Mouse (Mus musculus): ENCODE data around the gene Zfp865.
"Not testable (repeated sequence)": the region's sequence is repeated elsewhere in the genome, so short reads cannot be mapped to it uniquely, and the experiment has no call there.

Gene Zfp865

DNA sequence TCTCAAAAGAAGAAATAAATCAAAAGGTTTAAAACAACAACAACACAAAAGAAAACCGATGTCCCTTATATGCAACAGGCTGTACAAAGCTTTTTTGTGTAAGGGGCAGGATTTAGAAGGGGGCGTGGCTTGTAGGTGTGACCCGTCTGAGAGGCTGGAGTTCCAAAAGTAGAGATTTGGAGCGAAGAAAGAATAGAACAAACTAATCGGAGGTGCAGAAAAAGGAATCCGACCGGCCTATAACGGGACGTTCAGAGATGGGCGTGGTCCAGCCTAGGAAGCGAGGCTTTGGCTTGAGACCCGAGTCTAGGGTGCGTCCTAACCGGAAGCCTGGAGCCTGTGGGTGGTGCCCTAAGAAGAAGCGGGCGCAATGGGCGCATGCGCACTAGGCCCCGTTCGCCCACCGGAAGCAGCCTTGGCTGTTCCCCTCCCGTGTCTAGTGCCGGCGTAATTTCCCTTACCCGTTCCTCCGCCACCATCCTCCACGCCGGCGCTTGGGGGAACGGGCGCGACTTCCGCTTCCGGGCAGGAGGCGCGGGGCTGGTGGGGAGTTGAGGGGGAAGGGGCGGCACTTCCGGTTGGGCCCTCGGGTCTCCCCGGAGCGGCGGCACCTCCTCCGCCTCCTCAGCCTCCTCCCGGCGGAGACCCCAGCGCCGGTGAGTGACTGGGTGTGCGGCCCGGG lies at the start of gene Zfp865, which contains the start of gene Ccdc106:
Zfp865 (plus strand) TSS at position 377 of the 682 bp plus-strand sequence.
Ccdc106 (plus strand) TSS at position 554 of the 682 bp plus-strand sequence.
- DNase-seq (ENCODE audit: low read depth) = peak; percentile 96

DNA sequence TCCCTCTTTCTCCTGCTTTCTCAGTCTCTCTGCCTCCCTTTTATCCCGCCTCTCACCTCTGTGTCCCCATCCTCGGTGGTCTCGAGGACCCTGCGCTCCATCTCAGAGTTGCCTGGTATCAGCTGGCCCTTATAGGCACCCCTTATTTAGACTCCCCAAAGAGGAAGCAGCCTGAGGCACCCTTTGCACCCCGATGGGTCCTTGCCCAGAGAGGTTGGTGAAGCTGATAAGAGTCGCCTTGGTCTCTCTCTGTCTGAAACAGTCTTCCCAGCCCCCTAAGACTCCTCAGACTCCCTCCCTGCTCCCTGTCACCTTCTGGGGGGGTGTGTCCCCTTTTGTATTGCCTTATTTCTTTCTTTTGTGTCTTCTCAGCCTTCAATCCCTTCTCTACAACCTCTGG lies 49.1 kb upstream of the Zfp865 start, which contains the start of gene Sbk3:
Sbk3 (minus strand) TSS at position 101 of the 400 bp plus-strand sequence.
- DNase-seq (ENCODE audit: low read depth) = no peak

DNA sequence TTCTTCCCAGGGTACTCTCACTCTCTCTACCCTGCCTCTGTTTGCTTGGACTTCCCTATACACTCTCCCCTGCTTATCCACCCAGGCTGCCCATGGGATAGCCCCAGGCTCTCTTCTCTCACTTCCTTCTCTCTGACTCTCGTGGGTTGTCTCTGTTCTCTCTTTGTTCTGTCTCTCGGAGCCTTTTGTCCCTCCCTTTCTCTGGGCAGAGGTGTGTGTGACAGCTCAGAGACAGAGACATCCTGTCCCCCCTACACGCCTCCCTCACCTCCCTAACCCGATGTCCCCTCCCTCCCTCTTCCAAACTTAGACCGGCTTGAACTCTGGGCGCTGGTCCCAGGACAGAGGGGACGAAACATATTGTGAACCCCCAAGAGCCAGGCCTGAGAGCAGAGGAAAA lies 48.5 kb upstream of the Zfp865 start:
- no peak for DNase-seq (ENCODE audit: low read depth)

DNA sequence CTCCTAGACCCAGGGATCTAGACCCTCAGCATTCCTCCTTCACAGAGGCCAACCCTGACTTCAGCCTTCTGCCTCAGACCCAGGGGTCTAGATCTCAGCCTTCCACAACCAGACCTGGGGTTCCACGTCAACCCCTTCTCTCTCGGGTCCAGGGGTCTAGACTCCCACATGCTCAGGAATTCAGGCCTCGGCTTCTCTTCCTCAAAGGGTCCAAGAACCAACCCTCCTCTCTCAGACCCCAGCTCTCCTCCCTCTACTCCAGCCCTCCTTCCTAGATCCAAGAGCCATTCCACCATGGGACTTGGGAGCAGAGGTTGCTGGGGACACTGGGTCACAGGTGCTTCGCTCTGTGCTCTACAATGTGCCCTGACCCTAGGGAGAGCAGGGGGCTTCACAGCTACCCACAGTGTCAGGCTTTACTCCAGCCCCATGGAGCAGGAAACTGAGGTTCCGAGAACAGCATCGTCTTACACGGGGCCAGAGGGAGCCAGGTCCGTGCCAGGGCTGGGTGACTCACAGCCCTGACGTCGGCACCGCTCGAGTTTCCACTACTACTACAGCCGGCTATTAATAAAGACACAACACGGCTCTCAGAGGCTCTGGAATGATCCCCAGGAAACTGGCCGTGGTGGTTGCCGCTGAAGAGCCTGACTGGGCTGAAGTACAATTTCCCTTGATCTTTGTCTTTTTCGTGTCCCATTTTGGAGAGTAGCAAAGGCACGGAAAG lies 47.7 kb upstream of the Zfp865 start:
- DNase-seq (ENCODE audit: low read depth) = peak; percentile 89

DNA sequence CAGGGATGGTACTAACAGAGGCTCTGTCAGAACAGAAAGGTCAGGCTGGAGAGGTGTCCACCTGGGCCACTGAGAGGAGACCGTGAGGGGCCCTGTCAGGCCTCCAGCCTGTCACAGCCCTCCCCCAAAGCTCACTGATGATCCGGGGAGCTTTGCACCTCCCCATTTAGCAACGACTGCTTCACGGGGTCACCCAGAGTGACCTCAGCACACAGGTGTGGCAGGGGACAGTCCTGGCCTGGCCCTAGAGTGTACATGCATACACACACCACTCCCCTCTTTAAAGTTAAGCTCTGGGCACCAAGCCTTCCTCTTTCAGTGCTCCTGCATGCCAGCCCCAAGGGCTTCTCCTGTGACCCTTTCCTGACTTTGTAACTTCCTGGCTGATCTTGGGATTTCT lies 44.7 kb upstream of the Zfp865 start:
- no peak for DNase-seq (ENCODE audit: low read depth)

DNA sequence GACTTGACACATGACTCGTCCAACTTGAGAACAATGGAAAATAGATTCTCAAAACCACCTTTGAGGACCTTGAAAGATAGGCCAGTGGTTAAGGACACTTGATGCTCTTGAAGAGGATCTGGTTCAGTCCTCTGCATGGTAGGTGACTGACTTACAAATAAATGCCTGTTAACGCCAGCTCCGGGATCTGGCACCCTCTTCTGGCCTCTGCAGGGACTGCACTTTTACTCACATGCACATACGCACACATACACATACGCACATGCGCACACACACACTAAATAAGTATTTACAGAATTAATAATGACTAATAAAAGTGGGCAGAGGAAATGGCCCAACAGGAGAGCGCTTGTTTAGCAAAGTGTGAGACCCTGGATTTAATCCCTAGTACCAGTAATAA lies 43.3 kb upstream of the Zfp865 start:
- no peak for DNase-seq (ENCODE audit: low read depth)

DNA sequence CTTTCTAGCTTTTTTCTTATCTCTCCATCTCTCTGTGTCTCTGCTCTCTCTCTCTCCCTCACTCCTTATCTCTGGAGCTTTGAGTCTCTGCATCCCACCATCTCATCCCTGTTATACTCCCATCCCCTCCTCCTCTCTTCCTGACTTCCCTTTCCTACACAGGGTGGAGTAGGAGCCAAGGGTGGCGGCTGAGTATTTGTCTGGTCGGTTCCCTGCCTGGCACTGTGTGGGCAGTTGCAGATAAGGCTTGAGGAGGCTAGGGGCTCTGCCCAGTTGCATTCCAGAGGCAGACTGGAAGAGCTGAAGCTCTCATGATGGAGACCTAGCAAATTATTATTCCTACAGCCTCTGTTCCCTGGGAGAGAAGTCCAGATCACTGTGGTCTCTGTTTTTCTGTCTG lies 31.9 kb upstream of the Zfp865 start:
- no peak for DNase-seq (ENCODE audit: low read depth)

DNA sequence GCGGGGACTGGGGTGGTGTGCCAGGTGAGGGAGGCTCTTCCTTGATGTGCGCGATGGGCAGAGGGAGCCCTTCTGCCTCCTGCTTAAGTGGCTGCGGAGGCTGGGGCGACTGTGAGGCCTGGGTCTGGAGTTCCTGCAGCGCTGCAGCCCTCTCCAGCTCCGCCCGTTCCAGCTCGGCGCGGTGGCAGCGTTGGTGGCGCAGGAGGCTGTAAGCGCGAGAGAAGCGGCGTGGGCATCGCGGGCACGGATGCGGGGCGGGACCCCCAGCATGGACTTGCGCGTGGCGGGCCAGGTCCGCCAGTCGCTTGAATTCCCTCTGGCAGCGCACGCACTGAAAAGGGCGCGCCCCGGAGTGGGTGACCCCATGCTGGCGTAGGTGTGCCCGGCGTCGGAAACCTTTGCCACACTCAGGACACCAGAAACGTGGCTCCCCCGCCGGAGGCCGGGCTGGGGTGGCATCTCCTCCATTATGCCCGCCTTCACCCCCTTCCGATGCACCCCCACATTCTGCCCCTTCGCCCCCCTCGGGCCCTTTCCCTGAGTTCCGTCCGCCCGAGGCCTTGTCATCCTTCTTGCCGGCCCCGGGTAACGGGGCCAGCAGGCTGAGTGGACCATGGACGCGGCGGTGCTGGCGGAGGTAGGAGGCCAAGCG lies 26.7 kb upstream of the Zfp865 start:
- DNase-seq (ENCODE audit: low read depth) = no peak

DNA sequence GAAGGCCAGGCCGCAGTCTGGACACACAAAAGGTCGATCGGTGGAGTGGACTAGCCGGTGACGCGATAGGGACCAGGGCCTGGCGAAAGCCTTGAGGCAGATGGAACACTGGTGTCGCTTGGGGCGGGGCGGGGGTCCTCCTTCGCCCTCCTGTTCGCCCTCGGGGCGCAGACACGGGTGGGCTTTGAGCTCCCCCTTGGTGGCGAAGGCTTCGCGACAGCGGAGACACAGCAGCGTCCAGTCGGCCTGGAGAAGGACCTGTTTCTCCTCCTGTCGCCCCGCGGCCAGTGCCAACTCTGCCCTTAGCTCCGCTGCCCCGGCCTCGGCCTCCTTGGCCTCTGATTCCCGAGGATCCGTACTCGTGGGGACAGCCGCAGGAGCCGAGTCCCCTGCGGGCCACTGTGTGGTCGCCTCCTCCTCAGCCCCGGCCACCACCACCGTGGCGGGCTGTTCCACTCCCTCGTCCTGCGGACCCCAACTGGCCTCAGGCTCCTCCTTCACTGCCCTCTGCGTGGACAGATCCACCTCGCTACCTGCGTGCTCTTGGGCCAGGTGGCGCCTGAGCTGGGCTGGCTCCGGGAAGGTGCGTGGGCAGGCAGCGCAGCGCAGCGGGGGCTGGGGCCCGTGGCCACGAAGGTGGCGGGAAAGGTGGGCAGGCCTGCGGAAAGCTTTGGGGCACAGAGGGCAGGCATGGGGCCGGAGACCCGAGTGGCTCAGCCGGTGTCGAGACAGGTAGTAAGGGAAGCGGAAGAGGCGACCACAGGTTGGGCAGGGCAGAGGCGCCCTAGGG lies 26.0 kb upstream of the Zfp865 start:
- DNase-seq (ENCODE audit: low read depth) = no peak

DNA sequence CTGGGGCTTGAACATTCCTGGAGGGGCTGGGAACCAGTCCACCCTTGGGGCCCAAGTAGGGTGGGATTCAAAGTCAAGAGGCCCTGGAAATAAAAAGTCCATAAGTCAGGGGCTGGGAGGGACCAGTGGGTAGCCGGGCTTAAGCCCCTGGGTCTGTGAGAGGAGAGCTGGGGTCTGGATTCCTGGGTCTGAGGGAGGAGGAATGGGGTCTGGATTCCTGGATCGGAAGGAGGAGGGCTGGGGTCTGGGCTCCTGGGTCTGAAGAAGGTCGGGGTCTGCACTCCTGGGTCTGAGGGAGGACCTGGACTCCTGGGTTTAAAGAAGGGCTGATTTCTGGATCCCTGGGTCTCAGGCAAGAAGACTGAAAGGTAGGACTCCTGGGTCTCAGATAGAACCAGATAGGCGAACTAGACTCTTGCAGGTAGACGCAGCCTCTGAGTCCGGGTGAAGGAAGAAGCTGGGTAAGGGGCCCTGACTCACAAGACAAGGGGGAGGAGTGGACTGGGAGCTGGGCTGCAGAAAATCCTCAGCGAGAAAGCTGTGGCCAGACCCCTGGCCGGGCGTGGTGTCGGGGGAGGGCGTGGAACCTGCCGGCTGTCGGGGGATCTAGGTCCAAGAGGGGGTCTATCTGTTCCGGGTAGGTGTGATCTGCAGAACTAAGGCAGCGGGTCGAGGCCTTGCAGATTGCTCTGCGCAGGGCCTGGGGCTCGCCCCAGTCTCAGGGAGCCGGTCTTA lies 24.7 kb upstream of the Zfp865 start:
- DNase-seq (ENCODE audit: low read depth) = no peak

DNA sequence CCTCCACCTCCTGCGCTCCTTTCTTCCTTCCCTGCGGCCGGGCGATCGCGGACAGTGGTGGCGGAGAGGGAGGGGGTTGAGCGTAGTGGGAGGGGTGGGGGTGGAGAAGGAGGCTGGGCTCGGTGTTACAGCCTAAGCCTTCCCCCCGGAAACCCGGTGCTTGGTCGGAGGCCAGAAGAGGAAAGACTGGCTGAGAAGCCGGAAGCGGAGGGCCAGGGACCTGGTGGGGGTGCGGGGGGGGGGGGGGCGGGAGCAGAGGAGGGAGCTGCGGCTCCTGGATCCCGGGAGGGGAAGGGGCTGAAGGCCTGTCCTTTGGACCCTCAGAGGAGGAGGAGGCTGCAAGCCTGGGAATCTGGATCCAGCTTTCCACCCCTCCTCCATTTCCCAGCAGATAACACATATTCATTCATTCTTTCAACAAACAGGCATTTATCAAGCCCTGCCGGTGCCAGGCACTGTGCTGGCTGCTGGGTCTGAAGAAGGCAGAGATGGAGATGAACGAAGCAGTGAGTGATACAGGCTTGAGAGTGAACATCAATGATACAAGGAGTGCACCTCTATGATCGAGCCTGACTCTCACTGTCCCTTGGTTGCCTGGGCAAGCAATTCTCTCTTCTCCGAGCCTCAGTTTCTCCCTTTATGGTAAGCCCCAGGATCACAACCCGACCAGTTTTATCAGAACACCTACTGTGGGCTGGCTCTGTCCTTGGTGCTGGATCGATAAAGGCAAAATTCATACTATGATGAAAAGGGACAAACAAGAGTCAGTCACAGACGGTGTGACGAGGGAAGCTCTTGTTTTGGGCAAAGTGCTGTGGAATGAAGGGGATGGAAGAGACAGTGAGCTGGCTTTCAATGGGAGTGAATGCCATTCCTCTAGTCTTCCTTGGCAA lies 23.9 kb upstream of the Zfp865 start, which contains the start of gene Zfp579:
Zfp579 (minus strand) TSS at position 156 of the 893 bp plus-strand sequence.
- peak; percentile 65 for DNase-seq (ENCODE audit: low read depth)

DNA sequence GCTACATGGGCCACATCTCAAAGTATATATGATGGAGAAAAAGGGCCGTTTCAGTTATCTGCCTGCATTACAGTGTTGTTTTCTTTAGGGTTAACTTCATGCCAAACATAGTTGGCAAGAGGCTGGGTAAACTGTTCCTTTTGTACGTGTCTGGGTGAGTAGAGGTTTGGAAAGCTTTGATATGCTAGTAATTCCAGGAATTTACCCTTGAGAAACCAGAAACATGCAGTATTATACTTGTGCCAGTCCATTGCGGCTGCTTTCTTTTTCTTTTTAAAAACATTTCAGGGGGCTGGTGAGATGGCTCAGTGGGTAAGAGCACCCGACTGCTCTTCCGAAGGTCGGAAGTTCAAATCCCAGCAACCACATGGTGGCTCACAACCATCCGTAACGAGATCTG lies 23.2 kb upstream of the Zfp865 start:
- no peak for DNase-seq (ENCODE audit: low read depth)

DNA sequence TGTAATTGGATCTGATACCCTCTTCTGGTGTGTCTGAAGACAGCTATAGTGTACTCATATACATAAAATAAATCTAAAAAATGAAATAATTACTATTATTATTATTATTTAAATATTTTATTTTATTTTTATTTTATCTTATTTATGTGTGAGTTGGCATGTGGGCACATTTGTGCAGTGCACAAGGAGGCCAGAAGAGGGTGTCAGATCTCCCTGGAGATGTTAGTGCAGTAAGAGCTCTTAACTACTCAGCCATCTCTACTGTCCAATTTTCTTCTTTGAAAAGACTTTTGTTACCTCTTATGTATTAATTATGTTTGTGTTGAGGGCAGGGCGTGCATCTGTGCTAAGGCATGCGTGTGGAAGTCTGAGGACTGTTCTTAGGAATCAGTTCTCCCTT lies 20.3 kb upstream of the Zfp865 start:
- no peak for DNase-seq (ENCODE audit: low read depth)

DNA sequence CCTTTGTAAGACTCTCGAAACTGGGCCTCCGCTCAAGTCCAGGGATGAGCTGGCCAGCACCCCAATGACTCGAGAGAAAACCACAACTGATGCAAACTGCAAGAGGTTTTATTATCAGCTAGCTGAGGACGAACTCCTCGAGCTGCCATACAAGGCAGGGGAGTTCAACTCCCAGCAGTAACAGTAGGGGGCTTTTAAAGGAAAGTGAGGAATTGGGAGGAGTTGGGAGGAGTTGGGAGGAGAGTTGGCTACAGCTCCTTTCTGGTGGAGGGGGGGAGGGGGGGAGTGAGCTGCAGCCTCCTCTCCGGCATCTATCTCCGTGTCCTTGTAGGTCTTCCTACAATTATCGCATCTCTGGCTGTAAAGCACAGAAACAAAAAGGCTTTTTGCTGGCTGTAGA lies 17.3 kb upstream of the Zfp865 start:
- not testable (repeated sequence) for DNase-seq (ENCODE audit: low read depth)

DNA sequence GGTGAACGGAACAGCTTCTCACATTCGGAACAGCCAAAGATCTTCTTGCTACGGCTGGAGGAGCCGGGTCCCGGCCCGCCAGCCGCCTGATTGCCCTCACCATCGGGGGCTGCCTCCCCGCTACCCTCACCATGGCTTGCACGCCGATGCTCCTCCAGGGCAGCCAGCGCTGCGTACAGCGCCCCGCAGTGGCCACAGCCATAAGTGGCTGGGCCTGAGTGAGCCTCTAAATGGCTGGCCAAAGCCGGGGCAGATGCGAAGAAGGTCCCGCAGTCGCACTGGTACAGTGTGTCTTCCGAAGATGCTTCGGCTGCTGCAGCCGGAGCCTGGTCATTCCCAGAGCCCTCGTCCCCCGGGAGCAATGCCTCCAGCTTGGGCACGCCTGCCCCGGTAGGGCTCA lies 11.9 kb upstream of the Zfp865 start:
- DNase-seq (ENCODE audit: low read depth) = no peak

DNA sequence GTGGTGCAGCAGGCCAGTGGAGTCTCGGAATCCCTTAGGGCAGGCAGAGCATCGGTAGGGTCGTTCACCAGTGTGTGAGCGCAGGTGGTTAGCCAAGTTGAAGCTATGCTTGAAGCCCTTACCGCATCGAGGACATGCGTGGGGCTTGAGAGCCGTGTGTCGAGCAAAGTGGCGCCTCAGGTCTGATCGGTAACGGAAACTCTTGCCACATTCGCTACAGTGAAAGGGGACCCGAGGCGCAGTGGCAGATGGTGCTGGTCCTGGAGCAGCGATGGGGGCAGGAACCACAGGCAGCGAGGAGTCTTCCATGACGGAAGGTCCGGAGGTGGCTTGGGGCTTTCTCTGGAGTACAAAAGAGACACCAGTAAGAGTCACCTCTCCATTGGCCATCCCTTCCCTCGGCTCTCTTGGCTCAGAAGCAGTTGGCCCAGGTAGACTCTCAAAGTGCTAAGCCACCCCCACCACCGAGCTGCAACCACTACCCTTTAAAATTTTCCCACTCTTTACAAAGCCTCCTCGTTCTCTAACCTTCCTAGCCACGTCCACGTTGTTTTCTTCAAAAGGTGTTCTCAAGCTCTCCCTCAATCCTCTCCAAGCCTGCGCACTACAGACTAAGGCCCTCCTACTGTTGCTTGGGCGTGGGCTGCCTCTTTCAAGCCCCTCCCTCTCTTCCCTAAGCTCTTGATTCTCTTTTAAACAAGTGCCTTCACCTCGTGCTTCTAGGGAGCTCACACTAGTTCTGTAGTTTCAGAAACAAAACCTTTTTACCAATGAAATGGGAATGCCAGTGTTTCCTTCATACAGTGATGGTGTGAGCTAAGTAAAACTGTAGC lies 7.3 kb upstream of the Zfp865 start:
- DNase-seq (ENCODE audit: low read depth) = no peak

DNA sequence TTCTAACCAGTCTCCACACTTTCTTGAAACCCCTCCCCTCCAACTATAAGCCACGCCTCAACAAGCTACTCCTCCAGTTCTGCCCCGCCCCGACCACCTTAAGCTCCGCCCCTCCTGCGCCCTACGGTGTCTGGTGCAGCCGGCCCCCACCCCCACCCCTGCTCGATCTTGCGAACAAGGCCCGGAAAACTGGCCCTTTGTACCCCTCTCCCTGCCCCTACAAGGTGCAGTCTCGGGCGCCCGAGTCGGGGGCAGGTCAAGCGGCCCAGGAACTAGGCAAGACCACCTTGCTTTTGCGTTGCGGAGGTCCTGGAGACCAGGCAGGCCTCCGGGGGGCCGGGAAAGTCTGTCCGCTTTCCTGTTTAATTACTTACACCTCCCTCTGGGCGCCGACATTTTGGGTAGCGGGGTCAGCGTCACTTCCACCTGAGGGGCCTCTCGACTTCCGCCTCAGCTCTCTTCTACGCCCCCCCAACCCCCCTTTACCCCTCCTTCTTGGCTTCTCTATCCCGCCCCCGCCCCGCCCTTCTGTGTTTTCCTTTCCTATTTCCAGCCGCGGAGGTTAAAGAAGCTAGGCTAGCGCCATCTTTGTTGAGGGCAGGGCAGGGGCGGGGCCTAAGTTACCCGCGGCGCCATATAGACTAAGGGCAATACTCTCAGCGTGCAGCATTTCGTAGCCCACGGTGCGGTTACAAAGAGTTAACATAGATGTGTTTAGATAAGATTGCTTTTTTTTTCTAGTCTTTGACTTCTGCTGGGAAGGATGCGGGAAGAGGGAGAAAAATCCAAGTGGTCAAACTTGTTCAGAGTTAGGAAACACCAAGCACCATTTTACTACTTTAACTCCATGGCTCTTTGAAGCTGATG lies 5.7 kb upstream of the Zfp865 start, which contains the start of the genes Zfp524 and Fiz1:
Zfp524 (plus strand) TSS at position 165 of the 867 bp plus-strand sequence.
Fiz1 (minus strand) TSS at position 447 of the 867 bp plus-strand sequence.
- peak; percentile 92 for DNase-seq (ENCODE audit: low read depth)
